Mouse (Mus musculus) adipocyte (in vitro differentiated cells): ENCODE measurements around the gene Csf3.
A peak's percentile ranks its signal among the peaks of the same experiment; 100 is the strongest.
"Not testable (repeated sequence)": the region's sequence is repeated elsewhere in the genome, so short reads cannot be mapped to it uniquely, and the experiment has no call there.

Experiments used
- DNase-seq: peaks from one replicate; pipeline ENCODE4 v3.0.0-alpha.2; 2016; ENCODE audit warnings: low spot score

The Csf3 gene

GRCm38 (mm10) chr11:98729119-98729588 lies 28.1 kb downstream of the Csf3 start, which contains the start of gene Med24:
Gene Med24, minus strand, starts transcription at chr11:98729435.
- DNase-seq = peak; percentile 94

- no peak for DNase-seq
Measured at GRCm38 (mm10) chr11:98730727-98731126, 29.7 kb downstream of the Csf3 start.

GRCm38 (mm10) chr11:98731134-98731533 lies 30.1 kb downstream of the Csf3 start:
- peak; percentile 73 for DNase-seq

GRCm38 (mm10) chr11:98734020-98734419 lies 33.0 kb downstream of the Csf3 start:
- no peak for DNase-seq

GRCm38 (mm10) chr11:98735111-98735510 lies 34.0 kb downstream of the Csf3 start:
- DNase-seq = no peak

- DNase-seq = no peak
Measured at GRCm38 (mm10) chr11:98736176-98736575, 35.1 kb downstream of the Csf3 start.

GRCm38 (mm10) chr11:98737220-98737619 lies 36.2 kb downstream of the Csf3 start:
- DNase-seq = not testable (repeated sequence)

GRCm38 (mm10) chr11:98738428-98738911 lies 37.4 kb downstream of the Csf3 start:
- no peak for DNase-seq

GRCm38 (mm10) chr11:98738925-98739324 lies 37.9 kb downstream of the Csf3 start:
- DNase-seq = no peak

- DNase-seq = no peak
Measured at GRCm38 (mm10) chr11:98740026-98740392, 38.9 kb downstream of the Csf3 start.

- DNase-seq = peak; percentile 77
Measured at GRCm38 (mm10) chr11:98740393-98741050, 39.5 kb downstream of the Csf3 start, which contains the start of gene Thra. Gene Thra, plus strand, starts transcription at chr11:98740638.

GRCm38 (mm10) chr11:98741051-98741620 lies 40.1 kb downstream of the Csf3 start:
- no peak for DNase-seq

- DNase-seq = peak; percentile 66
Measured at GRCm38 (mm10) chr11:98741622-98742396, 40.7 kb downstream of the Csf3 start.

GRCm38 (mm10) chr11:98742397-98743291 lies 41.6 kb downstream of the Csf3 start:
- peak; percentile 44 for DNase-seq

- peak; percentile 80 for DNase-seq
Measured at GRCm38 (mm10) chr11:98743655-98744345, 42.7 kb downstream of the Csf3 start.

- no peak for DNase-seq
Measured at GRCm38 (mm10) chr11:98744456-98745019, 43.5 kb downstream of the Csf3 start.

GRCm38 (mm10) chr11:98745932-98746853 lies 45.1 kb downstream of the Csf3 start:
- DNase-seq = no peak

GRCm38 (mm10) chr11:98746855-98747693 lies 46.0 kb downstream of the Csf3 start:
- peak; percentile 74 for DNase-seq
